Mouse (Mus musculus) embryonic facial prominence, embryonic 14.5 days (tissue): ENCODE data around the gene Abca17. TPM values are rescaled to one million over a fixed set of nuclear protein-coding genes. Genes with fewer than 3 reads are reported as not detected.
A peak's percentile ranks its signal among the peaks of the same experiment; 100 is the strongest.

Experiments used
- ATAC-seq: fragments of 200-750 bp; cut with Nextera tagmentation; 2 replicates; pipeline ENCODE4 v1.8.0; 2017; ENCODE audit warnings: low read depth, moderate number of reproducible peaks, moderate TSS enrichment
- DNase-seq: peaks from one replicate; pipeline ENCODE4 v3.0.0-alpha.2; 2015; ENCODE audit warnings: low spot score
- H3K27ac ChIP-seq: fragments of 300-500 bp; sonication (generic); replicated peaks from 2 replicates; pipeline ENCODE4 v1.5.1; 2014; ENCODE audit warnings: low read depth, mild to moderate bottlenecking, low read length, moderate library complexity
- H3K27me3 ChIP-seq: fragments of 300-500 bp; sonication (generic); replicated peaks from 2 replicates; pipeline ENCODE4 v1.6.1; 2014; ENCODE audit warnings: low read length; ENCODE audit not compliant: control insufficient read depth, insufficient read depth
- H3K36me3 ChIP-seq: fragments of 300-500 bp; sonication (generic); 2 replicates; pipeline ENCODE4 v1.6.1; 2014; ENCODE audit warnings: low read length, mixed read lengths; ENCODE audit not compliant: control insufficient read depth, insufficient read depth
- H3K4me1 ChIP-seq: fragments of 300-500 bp; sonication (generic); 2 replicates; pipeline ENCODE4 v1.6.1; 2014; ENCODE audit warnings: antibody characterized with exemption, low read length; ENCODE audit not compliant: control insufficient read depth, insufficient read depth
- H3K4me2 ChIP-seq: fragments of 300-500 bp; sonication (generic); 2 replicates; pipeline ENCODE4 v1.6.1; 2014; ENCODE audit warnings: low read depth, mild to moderate bottlenecking, low read length, moderate library complexity, mixed read lengths
- H3K4me3 ChIP-seq: fragments of 300-500 bp; sonication (generic); 2 replicates; pipeline ENCODE4 v1.5.1; 2014; ENCODE audit warnings: low read depth, mild to moderate bottlenecking, low read length
- H3K9ac ChIP-seq: fragments of 300-500 bp; sonication (generic); 2 replicates; pipeline ENCODE4 v1.6.1; 2014; ENCODE audit warnings: low read depth, mild to moderate bottlenecking, low read length, moderate library complexity, mixed read lengths
- H3K9me3 ChIP-seq: fragments of 300-500 bp; sonication (generic); 2 replicates; pipeline ENCODE4 v1.6.1; 2016; ENCODE audit warnings: low read length; ENCODE audit not compliant: control insufficient read depth
- WGBS: fragments of 180-500 bp; shearing (Covaris S2); extraction: QIAGEN DNeasy Blood & Tissue Kit; methylation state at CpG from one replicate; pipeline ENCODE4 v1.1.7; 2014; 5-methylcytosine and 5-hydroxymethylcytosine counted together
- microRNA-seq: library from miRNA; unstranded; fragments of <30 nt; microRNA quantifications from one replicate; pipeline ENCODE4, GENCODE M21; 2016; ENCODE audit warnings: borderline number of aligned reads
- polyA plus RNA-seq: library from polyadenylated mRNA; unstranded; fragments of >200 nt; fragmentation: Nextera tagmentation; extraction: Ambion mirVana; gene quantifications from 2 replicates; pipeline ENCODE4 v1.2.1, GENCODE M21; 2014

The Abca17 gene
- polyA plus RNA-seq, 1 experiment from 2014 or later: not detected

DNA sequence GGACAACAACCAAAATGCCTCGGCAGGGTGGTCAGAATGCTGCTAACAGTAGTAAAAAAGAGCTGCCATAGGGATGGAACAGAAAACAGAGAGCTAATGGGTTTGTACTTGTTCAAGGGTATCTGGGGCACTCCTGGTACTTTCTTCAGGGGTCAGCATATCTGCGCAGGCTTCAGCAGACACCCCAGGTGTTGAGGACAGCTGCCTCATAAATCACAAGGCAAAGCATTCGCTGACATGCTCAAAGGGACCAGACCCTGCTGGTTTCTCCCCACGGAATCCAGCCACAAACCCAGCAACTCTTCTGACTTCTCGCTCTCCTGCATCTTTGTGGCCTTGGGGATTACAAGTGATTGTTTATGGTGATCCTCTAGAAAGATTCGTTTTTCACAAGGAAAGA lies 128.2 kb downstream of the Abca17 start:
- H3K27ac ChIP-seq: no peak overlapping the region
- H3K4me2 ChIP-seq: no peak overlapping the region
- WGBS: 77% methylated on average over 6 of the region's 6 CpGs
- H3K27me3 ChIP-seq: no peaks in the 10 kb centered on the region
- no peaks in the 10 kb centered on the region for H3K9me3 ChIP-seq
- peaks cover 57% of the 10 kb centered on the region for H3K36me3 ChIP-seq
- DNase-seq (no peak), ATAC-seq (no peak)
- H3K4me1 ChIP-seq: peaks cover 8% of the 10 kb centered on the region
- H3K9ac ChIP-seq: no peak overlapping the region
- no peak overlapping the region for H3K4me3 ChIP-seq

- peaks cover 8% of the 10 kb centered on the region for H3K4me1 ChIP-seq
- peaks cover 57% of the 10 kb centered on the region for H3K36me3 ChIP-seq
- peak within 1 kb of the TSS; percentile 75 for H3K9ac ChIP-seq
- H3K4me2 ChIP-seq: peak within 1 kb of the TSS; percentile 92
- H3K27me3 ChIP-seq: no peaks in the 10 kb centered on the region
- peak within 1 kb of the TSS; percentile 70 for H3K4me3 ChIP-seq
- peak within 1 kb of the TSS; percentile 16; the same call in 1 of the 2 replicates for H3K27ac ChIP-seq
- 5% methylated on average over 39 of the region's 41 CpGs for WGBS
- no peaks in the 10 kb centered on the region for H3K9me3 ChIP-seq
- ATAC-seq (peak; percentile 96), DNase-seq (peak; percentile 97)
These were observed 130.1 kb downstream of the Abca17 start, which contains the start of gene Tedc2 for GRCm38 (mm10) chr17:24220435-24221411. Gene Tedc2 (minus strand): TSS chr17:24220851.

DNA sequence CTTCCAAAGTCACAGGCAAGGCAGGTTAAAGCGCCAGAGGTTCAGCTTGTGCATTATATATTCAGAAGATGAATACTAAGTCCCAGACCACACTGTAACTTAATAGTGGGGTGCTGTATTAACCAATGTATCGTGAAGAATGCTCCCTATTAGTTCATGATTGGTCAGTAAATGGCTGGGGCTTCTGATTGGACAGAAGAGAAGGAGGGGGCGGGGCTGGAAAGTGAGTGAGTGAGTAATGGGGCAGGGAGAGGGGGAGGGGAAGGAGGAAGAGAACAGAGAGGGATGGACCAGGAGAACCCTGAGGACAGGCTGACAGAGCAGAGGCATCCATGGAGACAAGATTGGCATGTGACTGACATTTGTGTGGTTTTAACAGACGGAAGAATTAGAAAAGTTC lies 134.0 kb downstream of the Abca17 start:
- WGBS: 47% methylated on average over 4 of the region's 4 CpGs
- no peak for DNase-seq
- ATAC-seq: no peak

More for the DNA sequence above, 134.0 kb downstream of the Abca17 start:
- no peak overlapping the region for H3K4me3 ChIP-seq
- no peak overlapping the region for H3K27ac ChIP-seq
- peaks cover 13% of the 10 kb centered on the region for H3K4me1 ChIP-seq
- no peak overlapping the region for H3K9ac ChIP-seq
- H3K36me3 ChIP-seq: peaks cover 36% of the 10 kb centered on the region
- H3K27me3 ChIP-seq: no peaks in the 10 kb centered on the region
- H3K4me2 ChIP-seq: no peak overlapping the region
- H3K9me3 ChIP-seq: no peaks in the 10 kb centered on the region

Small RNA genes within 50 kb of the gene (microRNA-seq; reads per million reads assigned to microRNA genes)
- gene Gm24427 (not detected), gene Mir5134 (2.3 reads per million, percentile 10 among the genes with 10 or more reads in this experiment), gene Mir6965 (0.66 reads per million)

Other genes with a start within 250 kb of the Abca17 start
- 40.6 and 46.3 TPM in 2 replicates for gene Pdpk1, start 200.1 kb downstream of the Abca17 start, polyA plus RNA-seq
- gene Amdhd2, start 187.3 kb downstream of the Abca17 start, polyA plus RNA-seq: 28.3 and 33.3 TPM in 2 replicates
- gene Atp6v0c, start 181.4 kb downstream of the Abca17 start, polyA plus RNA-seq: 573 and 574 TPM in 2 replicates
- gene Tbc1d24, start 145.5 kb downstream of the Abca17 start, polyA plus RNA-seq: 4.6 and 6.4 TPM in 2 replicates
- 9.6 and 10.7 TPM in 2 replicates for gene Ntn3, start 141.5 kb downstream of the Abca17 start, polyA plus RNA-seq
- 9.2 and 9.9 TPM in 2 replicates for gene Tedc2, start 130.2 kb downstream of the Abca17 start, polyA plus RNA-seq
- gene Ccnf, start 99.6 kb downstream of the Abca17 start, polyA plus RNA-seq: 42.2 and 48.1 TPM in 2 replicates
- 10.1 TPM in 2 replicates for gene Abca3, start 882 bp upstream of the Abca17 start, polyA plus RNA-seq
- gene Rnps1, start 63.5 kb upstream of the Abca17 start, polyA plus RNA-seq: 202 and 224 TPM in 2 replicates
- gene Eci1, start 75.6 kb upstream of the Abca17 start, polyA plus RNA-seq: 57.6 and 58.7 TPM in 2 replicates
- 3.3 and 4.9 TPM in 2 replicates for gene Dnase1l2, start 92.0 kb upstream of the Abca17 start, polyA plus RNA-seq
- gene E4f1, start 119.2 kb upstream of the Abca17 start, polyA plus RNA-seq: 13.3 and 18.6 TPM in 2 replicates
- 57.7 and 58.5 TPM in 2 replicates for gene Pgp, start 119.3 kb upstream of the Abca17 start, polyA plus RNA-seq
- 1.5 and 2.0 TPM in 2 replicates for gene Bricd5, start 122.8 kb upstream of the Abca17 start, polyA plus RNA-seq
- gene Mlst8, start 128.0 kb upstream of the Abca17 start, polyA plus RNA-seq: 21.7 and 23.7 TPM in 2 replicates
- 2.9 and 3.7 TPM in 2 replicates for gene Caskin1, start 137.5 kb upstream of the Abca17 start, polyA plus RNA-seq
- gene Traf7, start 176.9 kb upstream of the Abca17 start, polyA plus RNA-seq: 78.9 and 86.3 TPM in 2 replicates
- 2.8 and 2.9 TPM in 2 replicates for gene Rab26, start 183.1 kb upstream of the Abca17 start, polyA plus RNA-seq
- 37.9 and 40.1 TPM in 2 replicates for gene Pkd1, start 198.8 kb upstream of the Abca17 start, polyA plus RNA-seq